Mouse (Mus musculus) left cerebral cortex, adult 9 months (tissue): ENCODE measurements around the gene Rfc2.

Experiments used
- DNase-seq, 2 experiments: peaks; one replicate each; pipeline ENCODE4 v3.0.0; 2022; ENCODE audit warnings: low spot score in 2 of 2

The Rfc2 gene

GRCm38 (mm10) chr5:134581146-134581545 is at the start of gene Rfc2:
Gene Rfc2 (plus strand): TSS chr5:134581366.
- no peak for DNase-seq

GRCm38 (mm10) chr5:134531585-134531984 is 49.6 kb upstream of the Rfc2 start:
- peak in 1 of 2 experiments; percentile 59 for DNase-seq

GRCm38 (mm10) chr5:134532417-134532816 is 48.7 kb upstream of the Rfc2 start:
- no peak for DNase-seq

GRCm38 (mm10) chr5:134536036-134536435 is 45.1 kb upstream of the Rfc2 start:
- no peak for DNase-seq

GRCm38 (mm10) chr5:134539891-134540290 is 41.3 kb upstream of the Rfc2 start:
- DNase-seq: no peak

GRCm38 (mm10) chr5:134540881-134541280 is 40.3 kb upstream of the Rfc2 start:
- DNase-seq: no peak

- no peak for DNase-seq
Measured at GRCm38 (mm10) chr5:134541640-134542039, 39.5 kb upstream of the Rfc2 start.

GRCm38 (mm10) chr5:134544516-134545241 is 36.5 kb upstream of the Rfc2 start:
- peak in 1 of 2 experiments; percentile 69 for DNase-seq

GRCm38 (mm10) chr5:134545242-134545629 is 35.9 kb upstream of the Rfc2 start:
- no peak for DNase-seq

GRCm38 (mm10) chr5:134546790-134547189 is 34.4 kb upstream of the Rfc2 start:
- no peak for DNase-seq

GRCm38 (mm10) chr5:134548306-134548705 is 32.9 kb upstream of the Rfc2 start:
- DNase-seq: no peak

- no peak for DNase-seq
Measured at GRCm38 (mm10) chr5:134549640-134550168, 31.5 kb upstream of the Rfc2 start.

GRCm38 (mm10) chr5:134550836-134551232 is 30.3 kb upstream of the Rfc2 start:
- no peak for DNase-seq

GRCm38 (mm10) chr5:134551233-134552109 is 29.7 kb upstream of the Rfc2 start:
- peak in 1 of 2 experiments; percentile 57 for DNase-seq

- DNase-seq: peak; percentile 91 to 98
Measured at GRCm38 (mm10) chr5:134552110-134552972, 28.8 kb upstream of the Rfc2 start, which contains the start of gene Clip2. Gene Clip2 (minus strand): TSS chr5:134552434.

GRCm38 (mm10) chr5:134553951-134554546 is 27.1 kb upstream of the Rfc2 start:
- DNase-seq: no peak

- peak in 1 of 2 experiments; percentile 86 for DNase-seq
Measured at GRCm38 (mm10) chr5:134555463-134556164, 25.6 kb upstream of the Rfc2 start.

GRCm38 (mm10) chr5:134560071-134560449 is 21.1 kb upstream of the Rfc2 start, which contains the start of gene Syna:
Gene Syna (minus strand): TSS chr5:134560171.
- DNase-seq: no peak

GRCm38 (mm10) chr5:134560450-134561171 is 20.6 kb upstream of the Rfc2 start:
- DNase-seq: no peak

- DNase-seq: no peak
Measured at GRCm38 (mm10) chr5:134564272-134564671, 16.9 kb upstream of the Rfc2 start.
